Mouse (Mus musculus) splenic B cell, adult 2 months (primary cell): ENCODE data around the gene Rarb.
A peak's percentile ranks its signal among the peaks of the same experiment; 100 is the strongest.

Source experiments
- DNase-seq: peaks from one replicate; pipeline ENCODE4 v3.0.0-alpha.2; 2011; ENCODE audit warnings: low read depth, low spot score
- H3K27me3 ChIP-seq: 2 replicates; pipeline ENCODE4 v1.6.1; 2012; ENCODE audit warnings: mild to moderate bottlenecking, low read length, moderate library complexity, mixed read lengths; ENCODE audit not compliant: control insufficient read depth, poor library complexity, insufficient read depth, severe bottlenecking
- H3K36me3 ChIP-seq: 2 replicates; pipeline ENCODE4 v1.6.1; 2012; ENCODE audit warnings: mild to moderate bottlenecking, low read length, moderate library complexity, mixed read lengths; ENCODE audit not compliant: control insufficient read depth, poor library complexity, insufficient read depth, severe bottlenecking

Gene Rarb

DNA sequence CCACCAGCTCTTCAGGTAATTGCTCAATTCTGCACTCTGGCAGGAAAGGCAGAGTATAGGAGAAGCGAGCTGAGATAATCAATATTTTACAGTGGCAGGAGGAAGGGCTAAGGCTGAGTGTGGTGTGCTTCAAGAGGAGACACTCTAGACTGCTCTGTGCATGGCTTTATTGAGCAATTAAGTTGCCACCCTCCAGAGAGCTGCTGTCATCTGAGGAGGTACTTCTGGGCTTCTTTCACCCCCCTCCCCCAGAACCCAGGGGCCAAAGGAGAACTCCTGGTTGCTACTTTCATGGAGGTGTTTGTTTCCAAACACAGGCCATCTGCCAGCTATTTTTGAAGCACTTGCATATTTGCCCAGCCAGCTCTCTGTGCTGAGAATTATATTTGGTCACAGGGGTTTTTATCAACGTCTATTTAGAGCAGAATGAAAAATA is 321.7 kb downstream of the Rarb start:
- H3K27me3 ChIP-seq, result no peaks in the 10 kb centered on the region
- DNase-seq, result no peak
- no peaks in the 10 kb centered on the region for H3K36me3 ChIP-seq

DNA sequence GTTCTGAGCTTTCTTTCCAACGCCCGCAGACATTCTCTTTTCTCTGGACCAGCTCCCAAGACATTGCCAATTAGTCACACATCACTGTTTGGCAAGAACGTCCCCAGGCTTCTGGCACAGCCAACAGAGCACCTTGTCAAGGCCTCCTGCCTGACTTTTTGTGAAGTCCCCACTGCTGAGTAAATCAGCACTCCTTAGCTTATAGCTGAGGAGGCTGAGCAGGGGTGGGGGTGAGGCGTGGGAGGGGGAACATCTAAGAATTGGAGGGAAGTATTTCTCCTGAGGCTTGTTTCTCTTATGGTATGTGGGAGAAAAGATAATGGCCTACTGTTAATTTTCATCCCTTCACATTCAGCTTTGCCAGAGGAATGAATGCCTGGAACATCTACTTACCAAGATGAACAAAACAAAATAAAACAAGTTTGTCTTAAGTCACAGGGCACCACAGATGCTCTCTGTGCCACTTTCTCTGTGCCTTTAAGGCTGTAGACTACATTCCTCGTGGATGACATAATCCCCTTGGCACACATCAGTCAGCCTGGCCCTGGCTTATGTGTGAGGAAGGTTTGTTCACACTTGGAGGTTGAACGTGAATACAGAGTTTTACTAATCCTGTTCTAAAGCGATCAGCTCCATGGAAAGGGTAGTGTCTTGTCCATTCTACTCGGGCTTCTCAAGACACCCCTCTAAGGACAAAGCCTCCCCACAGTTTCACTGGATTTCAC is 335.1 kb downstream of the Rarb start:
- no peaks in the 10 kb centered on the region for H3K36me3 ChIP-seq
- H3K27me3 ChIP-seq, result no peaks in the 10 kb centered on the region
- no peak for DNase-seq

- no peaks in the 10 kb centered on the region for H3K36me3 ChIP-seq
- no peaks in the 10 kb centered on the region for H3K27me3 ChIP-seq
- no peak for DNase-seq
Observed at GRCm38 (mm10) chr14:16480621-16481020, 338.3 kb downstream of the Rarb start.

DNA sequence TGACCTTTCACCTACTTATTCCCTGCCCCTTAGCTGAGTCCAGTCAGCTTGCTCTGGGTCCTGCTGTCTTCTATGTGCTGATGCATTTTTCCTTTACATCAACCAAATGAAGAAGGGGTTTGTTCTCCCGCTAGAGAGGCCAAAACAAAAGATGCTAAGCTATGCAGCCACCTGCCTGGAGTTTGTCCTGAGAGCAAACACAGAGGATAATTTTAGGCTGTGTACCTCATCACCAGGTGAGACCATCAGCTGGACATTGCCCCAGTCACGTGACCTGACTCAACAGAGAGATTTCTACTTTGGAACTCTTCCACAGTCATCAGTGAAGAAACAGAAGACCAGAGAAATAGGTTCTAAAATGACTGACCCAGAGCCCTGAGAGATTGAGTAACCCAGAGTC is 339.4 kb downstream of the Rarb start:
- no peak for DNase-seq
- Histone ChIP-seq H3K27me3 (no peaks in the 10 kb centered on the region), H3K36me3 (no peaks in the 10 kb centered on the region)

- no peak for DNase-seq
- Histone ChIP-seq H3K36me3 (no peaks in the 10 kb centered on the region), H3K27me3 (no peaks in the 10 kb centered on the region)
Observed at GRCm38 (mm10) chr14:16478606-16479323, 340.2 kb downstream of the Rarb start.

- Histone ChIP-seq H3K36me3 (no peaks in the 10 kb centered on the region), H3K27me3 (no peaks in the 10 kb centered on the region)
- no peak for DNase-seq
Observed at GRCm38 (mm10) chr14:16448269-16448987, 370.5 kb downstream of the Rarb start.

DNA sequence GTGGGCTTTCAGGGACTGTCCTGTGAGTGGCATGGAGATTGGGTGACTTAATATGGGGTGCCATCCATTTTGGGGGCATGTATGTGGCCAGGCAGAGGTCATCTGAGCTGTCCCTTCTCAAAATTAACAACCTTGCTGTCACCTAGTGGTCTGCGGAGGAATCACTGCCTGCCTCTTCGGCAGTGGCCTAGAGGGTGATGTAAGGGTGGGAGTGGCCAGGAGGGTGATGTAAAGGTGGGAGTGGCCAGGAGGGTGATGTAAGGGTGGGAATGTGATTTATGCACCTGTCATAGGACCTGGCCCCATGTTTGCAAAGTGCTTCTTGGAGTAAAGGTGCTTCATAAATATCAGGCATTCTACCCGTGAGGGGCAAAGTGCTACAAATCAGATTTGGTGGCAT is 371.4 kb downstream of the Rarb start:
- DNase-seq, result peak; percentile 28
- Histone ChIP-seq H3K36me3 (no peaks in the 10 kb centered on the region), H3K27me3 (no peaks in the 10 kb centered on the region)

DNA sequence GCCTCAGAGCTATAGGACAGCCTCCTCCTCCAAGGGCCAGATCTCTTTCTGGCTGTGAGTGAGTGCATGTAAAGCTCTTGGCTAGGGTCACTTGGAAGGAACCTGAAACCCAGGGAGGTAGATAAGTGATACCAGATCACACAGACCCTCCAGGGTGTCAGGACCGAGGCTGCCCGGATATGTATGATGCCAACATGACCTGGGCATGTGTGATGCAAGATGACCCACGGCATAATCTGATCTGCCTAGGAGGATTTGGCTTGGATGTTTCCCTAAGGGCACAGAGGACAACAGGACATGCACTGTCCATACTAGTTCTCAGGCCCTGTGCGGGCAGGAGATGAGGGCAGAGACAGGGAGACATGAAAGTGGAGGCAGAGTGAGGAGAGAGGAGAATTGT is 374.1 kb downstream of the Rarb start:
- DNase-seq, result no peak
- Histone ChIP-seq H3K36me3 (no peaks in the 10 kb centered on the region), H3K27me3 (no peaks in the 10 kb centered on the region)

DNA sequence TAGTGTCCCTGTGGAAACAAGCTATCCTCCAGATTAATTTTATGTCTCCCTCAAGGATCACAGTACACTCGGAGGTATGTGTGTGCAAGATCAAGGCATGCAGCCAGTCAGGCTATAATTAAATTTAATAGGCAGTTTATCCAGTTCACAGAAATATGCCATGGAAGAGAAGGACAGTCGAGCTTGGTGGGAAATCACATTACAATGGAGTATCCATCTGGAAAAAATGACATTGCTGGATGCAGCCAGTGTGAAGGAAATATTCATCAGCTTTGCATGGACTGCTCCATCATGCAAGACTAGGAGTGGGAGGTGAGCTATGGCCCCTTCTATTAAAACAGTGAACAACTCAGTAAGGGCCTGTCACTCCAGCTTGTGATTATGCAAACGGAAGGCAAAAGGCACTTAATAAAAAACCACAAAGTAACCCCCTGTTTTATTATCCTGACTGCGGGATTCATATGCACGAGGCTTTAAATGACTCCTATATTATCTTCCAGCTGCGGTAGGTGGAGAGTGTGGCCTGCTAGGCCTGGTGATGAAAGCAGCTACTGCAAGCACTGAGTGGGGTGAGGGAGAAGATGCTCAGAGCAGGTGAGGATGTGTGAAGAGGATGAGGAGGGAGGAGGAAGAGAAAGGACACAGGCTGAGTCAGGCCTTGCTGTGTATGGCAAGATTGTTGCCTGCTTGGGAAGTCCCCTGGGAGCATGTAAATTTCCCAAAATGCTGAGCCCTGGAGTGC is 379.4 kb downstream of the Rarb start:
- no peaks in the 10 kb centered on the region for H3K36me3 ChIP-seq
- H3K27me3 ChIP-seq, result no peaks in the 10 kb centered on the region
- DNase-seq, result no peak

GRCm38 (mm10) chr14:16437386-16437785 is 381.6 kb downstream of the Rarb start:
- Histone ChIP-seq H3K27me3 (no peaks in the 10 kb centered on the region), H3K36me3 (0 out of 2 replicates have a peak, but pooled peaks cover 2% of the 10 kb centered on the region)
- no peak for DNase-seq

DNA sequence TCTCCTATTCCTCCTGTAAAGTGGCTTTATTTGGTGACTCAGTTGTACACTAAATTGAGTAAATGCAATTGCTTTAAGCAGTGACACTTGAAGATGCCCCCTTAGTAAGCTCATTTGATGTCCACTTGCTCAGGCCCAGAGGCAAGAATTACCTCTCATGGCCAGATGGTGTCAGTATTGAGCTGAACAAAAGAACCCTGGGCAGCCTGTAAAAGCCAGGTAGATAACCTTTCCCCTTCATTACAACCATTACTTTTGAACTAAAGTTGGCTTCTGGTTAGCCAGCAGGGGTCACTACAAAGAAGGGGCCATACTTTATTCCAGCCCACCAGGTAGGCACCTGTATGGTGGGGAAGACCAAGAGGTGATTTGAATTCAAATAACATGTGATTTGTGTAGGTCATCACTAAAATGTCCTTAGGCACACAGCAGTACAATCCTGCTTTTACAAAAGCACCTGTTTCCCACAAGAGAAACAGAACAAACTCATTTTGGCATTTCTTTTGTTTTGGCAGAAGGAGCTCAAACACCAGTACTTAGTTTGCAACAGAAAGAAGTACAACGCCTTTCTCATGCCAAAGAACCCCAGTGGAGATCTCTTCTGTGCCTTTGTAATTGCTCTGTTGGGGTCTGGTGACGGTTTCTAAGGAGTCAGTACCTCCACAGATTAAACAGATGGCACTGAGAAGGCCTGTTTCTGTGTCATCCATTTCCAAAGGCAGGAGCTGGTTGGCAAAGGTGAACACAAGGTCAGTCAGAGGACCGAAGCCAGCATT is 384.4 kb downstream of the Rarb start:
- DNase-seq, result peak; percentile 67

GRCm38 (mm10) chr14:16433206-16433605 is 385.8 kb downstream of the Rarb start:
- no peaks in the 10 kb centered on the region for H3K27me3 ChIP-seq
- DNase-seq, result no peak
- H3K36me3 ChIP-seq, result 0 out of 2 replicates have a peak, but pooled peaks cover 2% of the 10 kb centered on the region

More for the DNA sequence above, 384.4 kb downstream of the Rarb start:
- Histone ChIP-seq H3K27me3 (no peaks in the 10 kb centered on the region), H3K36me3 (0 out of 2 replicates have a peak, but pooled peaks cover 2% of the 10 kb centered on the region)

GRCm38 (mm10) chr14:16432550-16432949 is 386.4 kb downstream of the Rarb start:
- H3K36me3 ChIP-seq, result peaks cover 3% of the 10 kb centered on the region; the same call in 1 of the 2 replicates
- DNase-seq, result no peak
- H3K27me3 ChIP-seq, result no peaks in the 10 kb centered on the region
